Mouse (Mus musculus) megakaryocyte, embryonic 14.5 days (primary cell): Measurements from ENCODE around the gene Ryr1.

Source experiments
- FLI1 ChIP-seq: IDR thresholded peaks from 2 replicates; pipeline ENCODE4 v1.6.1; 2012; ENCODE audit warnings: low read length, inconsistent platforms, mixed read lengths
- GATA1 ChIP-seq: IDR thresholded peaks from 3 replicates; pipeline ENCODE4 v1.6.1; 2012; ENCODE audit warnings: mixed read lengths, low read length, inconsistent platforms, borderline replicate concordance

- TF ChIP-seq FLI1 (no peak), GATA1 (no peak)
Observed at GRCm38 (mm10) chr7:29007224-29008101, 117.5 kb downstream of the Ryr1 start.
